Mouse (Mus musculus): ENCODE data around the gene Pde1b. TPM values are rescaled to one million over a fixed set of nuclear protein-coding genes. Genes with fewer than 3 reads are reported as not detected.
A peak's percentile ranks its signal among the peaks of the same experiment; 100 is the strongest.

The Pde1b gene
- 2.1 and 2.2 TPM in 2 replicates for polyA plus RNA-seq (2015; fragmentation: Nextera tagmentation; extraction: Ambion mirVana)

DNA sequence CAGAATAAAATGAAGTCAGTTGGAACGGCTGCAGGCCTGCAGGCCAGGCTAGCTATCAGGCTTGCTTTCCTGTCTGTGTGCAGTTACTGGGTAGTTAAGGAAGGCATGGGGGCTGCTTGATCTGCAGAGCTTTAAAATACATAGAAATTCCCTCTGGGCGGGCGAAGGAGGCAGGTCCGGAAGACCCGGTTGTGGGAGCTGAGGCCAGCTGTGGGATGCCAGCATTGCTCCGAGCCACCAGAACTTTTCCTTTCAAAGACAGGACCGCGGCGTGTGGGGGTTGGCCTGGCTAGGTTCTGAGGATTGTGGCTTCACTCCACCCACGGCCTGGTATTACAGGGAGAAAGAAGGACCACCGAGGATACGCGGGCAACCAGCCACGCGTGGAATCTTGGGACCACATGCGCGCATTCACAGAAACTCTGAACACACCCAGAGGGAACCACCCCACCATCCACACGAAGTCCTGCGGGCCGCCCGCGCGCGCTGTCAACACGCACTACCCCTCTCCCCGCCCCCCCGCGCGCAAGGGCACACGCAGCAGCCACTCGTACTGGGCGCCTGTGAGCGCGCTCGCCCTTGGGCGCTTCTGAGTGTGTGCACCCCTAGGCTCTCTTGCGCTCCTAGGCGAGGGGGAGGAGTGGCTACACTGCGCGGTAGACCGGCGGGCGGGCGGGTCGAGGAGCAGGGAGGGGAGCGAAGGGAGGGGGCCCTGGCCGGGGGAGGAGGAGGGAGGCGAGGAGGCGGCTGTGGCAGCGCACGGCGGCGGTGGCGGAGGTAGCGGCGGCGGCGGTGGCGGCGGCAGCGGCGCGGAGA is at the start of gene Pde1b:
Gene Pde1b (plus strand): TSS at position 600 of the 816 bp plus-strand sequence.
- no peak within 1 kb of the TSS for H3K9ac ChIP-seq (replicated peaks; ENCODE audit: low read depth)
- peaks cover 23% of the 10 kb centered on the region for H3K27me3 ChIP-seq (replicated peaks; ENCODE audit: insufficient read depth, low read length)
- peak within 1 kb of the TSS; percentile 43 for H3K4me3 ChIP-seq (ENCODE audit: low read depth, low read length)
- ATAC-seq (peak; percentile 96), DNase-seq (ENCODE audit: low spot score) (peak; percentile 80)
- H3K27ac ChIP-seq (ENCODE audit: low read length): no peak within 1 kb of the TSS
- 3% methylated on average over 55 of the region's 63 CpGs for WGBS
- no peaks in the 10 kb centered on the region for H3K36me3 ChIP-seq (ENCODE audit: insufficient read depth, low read length)
- TF ChIP-seq EP300 (IDR thresholded peaks at IDR 0.05) (no peak), CTCF (IDR thresholded peaks at IDR 0.05) (0 out of 2 replicates have a peak, but pooled peaks have one; percentile 6)
- H3K4me2 ChIP-seq (replicated peaks; ENCODE audit: low read depth, low read length): peak within 1 kb of the TSS; percentile 92
- H3K4me1 ChIP-seq (ENCODE audit: insufficient read depth, low read depth, low read length): 0 out of 2 replicates have a peak, but pooled peaks cover 5% of the 10 kb centered on the region
- H3K9me3 ChIP-seq (ENCODE audit: low read length): no peaks in the 10 kb centered on the region

GRCm38 (mm10) chr15:103453551-103454218 is 49.1 kb upstream of the Pde1b start, which contains the start of gene Nckap1l:
Gene Nckap1l (plus strand): TSS chr15:103453794.
- Histone ChIP-seq H3K9ac (replicated peaks; ENCODE audit: low read depth) (no peak within 1 kb of the TSS), H3K36me3 (ENCODE audit: insufficient read depth, low read length) (no peaks in the 10 kb centered on the region), H3K4me2 (replicated peaks; ENCODE audit: low read depth, low read length) (no peak within 1 kb of the TSS), H3K9me3 (ENCODE audit: low read length) (no peaks in the 10 kb centered on the region), H3K4me1 (ENCODE audit: insufficient read depth, low read depth, low read length) (no peaks in the 10 kb centered on the region), H3K4me3 (ENCODE audit: low read depth, low read length) (0 out of 2 replicates have a peak within 1 kb of the TSS, but pooled peaks have one; percentile 3), H3K27me3 (replicated peaks; ENCODE audit: insufficient read depth, low read length) (no peaks in the 10 kb centered on the region), H3K27ac (ENCODE audit: low read length) (no peak within 1 kb of the TSS)
- TF ChIP-seq CTCF (IDR thresholded peaks at IDR 0.05): no peak
- no peak for TF ChIP-seq EP300 (IDR thresholded peaks at IDR 0.05)
- peak; percentile 37 for ATAC-seq
- peak; percentile 65 for DNase-seq (ENCODE audit: low spot score)
- WGBS: 80% methylated on average over 13 of the region's 13 CpGs

DNA sequence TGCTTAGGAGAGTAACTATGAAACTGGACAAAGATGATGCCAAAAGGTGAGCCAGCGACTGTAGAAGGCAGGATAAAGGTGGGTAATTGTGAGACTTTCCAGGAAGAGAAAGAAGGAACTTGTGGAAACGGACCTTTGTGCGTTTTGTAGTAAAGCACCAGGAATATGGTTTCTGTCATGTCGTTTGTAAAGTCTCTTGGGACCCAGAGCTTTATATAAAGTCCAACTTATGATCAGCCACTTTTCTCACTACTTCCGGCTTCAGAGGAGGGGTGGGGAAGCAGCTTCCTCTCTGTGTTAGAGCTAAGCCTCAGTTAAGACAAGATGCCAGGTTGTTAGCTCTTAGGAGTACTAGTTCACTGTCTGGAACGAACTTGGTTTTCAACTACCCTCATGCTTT is 48.4 kb upstream of the Pde1b start:
- WGBS: 80% methylated on average over 6 of the region's 6 CpGs
- Histone ChIP-seq H3K4me2 (replicated peaks; ENCODE audit: low read depth, low read length) (no peak overlapping the region), H3K27me3 (replicated peaks; ENCODE audit: insufficient read depth, low read length) (no peaks in the 10 kb centered on the region), H3K9me3 (ENCODE audit: low read length) (no peaks in the 10 kb centered on the region), H3K4me3 (ENCODE audit: low read depth, low read length) (0 out of 2 replicates have a peak overlapping the region, but pooled peaks have one; percentile 3), H3K27ac (ENCODE audit: low read length) (no peak overlapping the region), H3K4me1 (ENCODE audit: insufficient read depth, low read depth, low read length) (no peaks in the 10 kb centered on the region), H3K9ac (replicated peaks; ENCODE audit: low read depth) (no peak overlapping the region), H3K36me3 (ENCODE audit: insufficient read depth, low read length) (no peaks in the 10 kb centered on the region)
- TF ChIP-seq EP300 (IDR thresholded peaks at IDR 0.05): no peak
- TF ChIP-seq CTCF (IDR thresholded peaks at IDR 0.05): no peak
- DNase-seq (ENCODE audit: low spot score) (no peak), ATAC-seq (no peak)

DNA sequence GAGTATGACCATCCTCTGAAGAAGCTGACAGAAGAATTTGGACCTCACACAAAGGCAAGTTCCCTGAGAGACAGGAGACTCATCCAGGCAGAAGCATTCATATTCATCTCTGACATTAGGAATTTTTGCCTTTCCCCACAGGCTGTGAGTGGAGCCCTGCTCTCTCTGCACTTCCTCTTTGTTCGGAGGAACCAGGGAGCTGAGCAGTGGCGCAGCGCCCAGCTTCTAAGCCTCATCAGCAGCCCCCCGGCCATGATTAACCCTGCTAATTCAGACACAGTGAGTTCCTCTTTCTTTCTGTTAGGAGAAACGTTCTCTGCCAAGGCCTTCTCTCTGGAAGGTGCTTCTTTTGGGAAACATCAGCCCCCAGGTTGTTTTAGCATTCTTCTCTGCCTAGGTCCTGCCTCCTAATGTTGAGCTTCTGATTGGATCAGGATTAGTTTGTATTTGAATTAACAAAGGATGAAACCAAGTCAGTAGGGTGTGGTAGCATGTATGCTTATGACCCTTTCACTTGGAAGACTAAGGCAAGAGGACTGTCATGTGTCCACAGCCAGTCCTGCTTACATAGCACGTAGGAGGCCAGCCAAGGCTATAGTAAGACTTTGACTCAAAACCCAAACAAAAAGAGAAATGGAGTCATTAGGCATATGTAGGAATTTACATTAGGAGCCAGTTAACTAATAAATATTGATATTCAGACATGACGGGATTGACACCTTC is 40.1 kb upstream of the Pde1b start:
- Histone ChIP-seq H3K9ac (replicated peaks; ENCODE audit: low read depth) (no peak overlapping the region), H3K4me3 (ENCODE audit: low read depth, low read length) (no peak overlapping the region), H3K4me1 (ENCODE audit: insufficient read depth, low read depth, low read length) (no peaks in the 10 kb centered on the region), H3K9me3 (ENCODE audit: low read length) (no peaks in the 10 kb centered on the region), H3K27me3 (replicated peaks; ENCODE audit: insufficient read depth, low read length) (no peaks in the 10 kb centered on the region), H3K36me3 (ENCODE audit: insufficient read depth, low read length) (no peaks in the 10 kb centered on the region), H3K27ac (ENCODE audit: low read length) (no peak overlapping the region), H3K4me2 (replicated peaks; ENCODE audit: low read depth, low read length) (no peak overlapping the region)
- ATAC-seq: no peak
- DNase-seq (ENCODE audit: low spot score): no peak
- WGBS: 55% methylated on average over 7 of the region's 7 CpGs
- TF ChIP-seq CTCF (IDR thresholded peaks at IDR 0.05) (no peak), EP300 (IDR thresholded peaks at IDR 0.05) (no peak)

DNA sequence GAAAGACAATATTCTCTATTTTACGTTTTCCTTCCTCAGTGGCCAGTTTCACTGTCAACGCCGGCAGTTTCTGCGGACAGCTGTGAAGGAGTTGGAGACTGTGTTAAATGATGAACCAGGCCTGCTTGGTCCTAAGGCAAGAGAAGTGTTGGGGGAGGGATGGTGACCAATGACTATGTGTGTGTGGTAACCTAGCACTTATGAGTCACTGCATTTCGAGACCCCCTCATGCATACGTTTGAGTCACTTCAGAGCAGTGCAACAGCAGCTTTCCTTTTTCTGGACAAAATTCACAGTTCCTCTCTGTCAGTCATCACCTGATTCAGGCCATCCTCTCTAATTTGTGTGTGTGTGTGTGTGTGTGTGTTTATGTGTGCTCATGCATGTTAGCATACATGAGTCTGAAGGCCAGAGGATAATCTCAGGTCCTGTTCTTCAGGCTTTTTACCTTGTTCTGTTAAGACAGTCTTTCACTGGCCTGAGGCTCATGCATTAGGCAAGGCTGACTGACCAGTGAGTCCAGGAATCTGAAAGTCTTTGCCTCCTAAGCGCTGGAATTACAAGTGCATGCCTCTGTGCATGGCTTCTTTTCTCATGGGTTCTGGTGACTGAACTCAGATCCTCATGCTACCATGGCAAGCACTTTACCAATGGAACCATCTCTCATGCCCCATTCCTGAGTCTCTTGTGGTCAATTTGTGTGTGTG is 31.2 kb upstream of the Pde1b start:
- ATAC-seq (no peak), DNase-seq (ENCODE audit: low spot score) (no peak)
- Histone ChIP-seq H3K9me3 (ENCODE audit: low read length) (no peaks in the 10 kb centered on the region), H3K9ac (replicated peaks; ENCODE audit: low read depth) (no peak overlapping the region), H3K4me2 (replicated peaks; ENCODE audit: low read depth, low read length) (no peak overlapping the region), H3K27ac (ENCODE audit: low read length) (no peak overlapping the region), H3K4me1 (ENCODE audit: insufficient read depth, low read depth, low read length) (no peaks in the 10 kb centered on the region), H3K27me3 (replicated peaks; ENCODE audit: insufficient read depth, low read length) (no peaks in the 10 kb centered on the region), H3K36me3 (ENCODE audit: insufficient read depth, low read length) (no peaks in the 10 kb centered on the region), H3K4me3 (ENCODE audit: low read depth, low read length) (no peak overlapping the region)
- TF ChIP-seq EP300 (IDR thresholded peaks at IDR 0.05) (no peak), CTCF (IDR thresholded peaks at IDR 0.05) (no peak)
- 56% methylated on average over 7 of the region's 7 CpGs for WGBS
